13 mouse cellular contexts compared by ENCODE assay signal in genomic region chr8:108926106-108926505, GRCm38 (mm10).
DNase-seq lines count a peak whose midpoint lies in the region; TF ChIP-seq lines count a peak whose summit lies in the region.
"Had no signal": no experiment of that assay in that cellular context is flagged by ENCODE, and none has a peak within 500 bp of the region (broad histone marks: within the 10 kb centered on the region; RNA-seq: fewer than 3 reads in every experiment).

No protein-coding gene starts in this region.

- H3K27ac ChIP-seq in heart, embryonic 10.5 days = 0 out of 2 replicates have a peak overlapping the region, but pooled peaks have one; percentile 37
- no peak overlapping the region for H3K27ac ChIP-seq in layer of hippocampus, adult 2 months
- H3K27ac ChIP-seq in left cerebral cortex, adult 2 months = no peak overlapping the region
- H3K27ac ChIP-seq: hindbrain, embryonic 14.5 days had no signal

- no peaks in the 10 kb centered on the region for H3K27me3 ChIP-seq in heart, embryonic 10.5 days (ENCODE audit: insufficient read depth, poor library complexity, severe bottlenecking)
- H3K27me3 ChIP-seq: CH12.LX had no signal

- peaks cover 44% of the 10 kb centered on the region for H3K4me1 ChIP-seq in heart, embryonic 10.5 days

- peak; percentile 11 for DNase-seq in kidney, adult 9 months
- DNase-seq in kidney, adult 18-20 months = no peak
- DNase-seq in ovary, postnatal 14 days (ENCODE audit: low spot score) = peak; percentile 29
- DNase-seq in ovary, postnatal 10 days (ENCODE audit: low spot score) = no peak
- no peak for DNase-seq in heart, embryonic 10.5 days (ENCODE audit: low spot score)
- DNase-seq in skeletal muscle tissue, adult 2 months (ENCODE audit: low read depth, low spot score) = peak; percentile 71
- no peak for DNase-seq in layer of hippocampus, adult 2 months (ENCODE audit: low spot score in 2 of 2)
- no peak for DNase-seq in left cerebral cortex, adult 2 months (ENCODE audit: extremely low spot score in 1 of 2, low spot score in 2 of 2)
- DNase-seq: layer of hippocampus, postnatal 36 days; liver, postnatal 0 days; right cerebral cortex, postnatal 4 days had no signal

- H3K4me3 ChIP-seq in heart, embryonic 10.5 days = no peak overlapping the region
- no peak overlapping the region for H3K4me3 ChIP-seq in layer of hippocampus, adult 2 months
- no peak overlapping the region for H3K4me3 ChIP-seq in left cerebral cortex, adult 2 months

- TF ChIP-seq CTCF in layer of hippocampus, adult 2 months (conservative IDR thresholded peaks at IDR 0.05) = no peak
- no peak for TF ChIP-seq CTCF in left cerebral cortex, adult 2 months (IDR thresholded peaks at IDR 0.05)

- H3K9me3 ChIP-seq in heart, embryonic 10.5 days = no peaks in the 10 kb centered on the region

- intact Hi-C loops in left cerebral cortex, adult 2 months (cut with DNase I) = no loop called here

- WGBS in heart, embryonic 10.5 days = 41% methylated on average over 11 of the region's 11 CpGs

- no peaks in the 10 kb centered on the region for H3K36me3 ChIP-seq in heart, embryonic 10.5 days

Comparison
In these comparisons a context has a peak if more than half of its experiments do, and no peak if none do; other contexts are left out.
1. DNase-seq: peak in kidney, adult 9 months (single experiment), ovary, postnatal 14 days (single experiment) and skeletal muscle tissue, adult 2 months (single experiment); none in kidney, adult 18-20 months (single experiment), ovary, postnatal 10 days (single experiment), heart, embryonic 10.5 days (single experiment), layer of hippocampus, adult 2 months (0 of 2) and left cerebral cortex, adult 2 months (0 of 2).